28 mouse cellular contexts compared by ENCODE assay signal in genomic region chr2:131905776-131906175, GRCm38 (mm10). TPM values are rescaled to one million over a fixed set of nuclear protein-coding genes. Genes with fewer than 3 reads are reported as not detected.
A peak's percentile ranks its signal among the peaks of the same experiment; 100 is the strongest.
DNase-seq lines count a peak whose midpoint lies in the region; ATAC-seq lines count a peak whose summit lies in the region.
"Had no signal": no experiment of that assay in that cellular context is flagged by ENCODE, and none has a peak within 500 bp of the region (broad histone marks: within the 10 kb centered on the region; RNA-seq: fewer than 3 reads in every experiment).

No protein-coding gene starts in this region.

- peaks cover 61% of the 10 kb centered on the region for H3K4me1 ChIP-seq in liver, embryonic 13.5 days (replicated peaks)
- H3K4me1 ChIP-seq in liver, embryonic 11.5 days (replicated peaks; ENCODE audit: control insufficient read depth, insufficient read depth, low read length): peaks cover 13% of the 10 kb centered on the region
- H3K4me1 ChIP-seq in liver, embryonic 16.5 days (ENCODE audit: control insufficient read depth, low read depth, low read length): peaks cover 37% of the 10 kb centered on the region
- H3K4me1 ChIP-seq: stomach, embryonic 15.5 days had no signal

- peak overlapping the region; percentile 55 for H3K4me2 ChIP-seq in liver, embryonic 13.5 days
- H3K4me2 ChIP-seq in liver, embryonic 11.5 days: no peak overlapping the region
- H3K4me2 ChIP-seq in liver, embryonic 16.5 days (ENCODE audit: low read depth, low read length): peak overlapping the region; percentile 50; the same call in 1 of the 2 replicates
- H3K4me2 ChIP-seq: embryonic facial prominence, embryonic 13.5 days; forebrain, embryonic 13.5 days; hindbrain, embryonic 13.5 days; midbrain, embryonic 13.5 days; stomach, embryonic 15.5 days had no signal

- H3K9ac ChIP-seq in liver, embryonic 13.5 days: peak overlapping the region; percentile 44
- H3K9ac ChIP-seq in liver, embryonic 11.5 days (ENCODE audit: low read depth, low read length): no peak overlapping the region
- H3K9ac ChIP-seq in liver, embryonic 16.5 days (ENCODE audit: low read depth, low read length): no peak overlapping the region; the same call in 1 of the 2 replicates
- H3K9ac ChIP-seq: embryonic facial prominence, embryonic 13.5 days; forebrain, embryonic 13.5 days; hindbrain, embryonic 13.5 days; midbrain, embryonic 13.5 days; stomach, embryonic 15.5 days had no signal

- H3K27me3 ChIP-seq in liver, embryonic 13.5 days: no peaks in the 10 kb centered on the region
- no peaks in the 10 kb centered on the region for H3K27me3 ChIP-seq in liver, embryonic 11.5 days (replicated peaks; ENCODE audit: control insufficient read depth, insufficient read depth, low read length)
- H3K27me3 ChIP-seq in liver, embryonic 16.5 days (ENCODE audit: control insufficient read depth, insufficient read depth, low read depth, low read length): no peaks in the 10 kb centered on the region
- H3K27me3 ChIP-seq: embryonic facial prominence, embryonic 13.5 days; forebrain, embryonic 13.5 days; hindbrain, embryonic 13.5 days; megakaryocyte, embryonic 14.5 days; midbrain, embryonic 13.5 days; stomach, embryonic 15.5 days had no signal

- ATAC-seq in liver, embryonic 13.5 days (ENCODE audit: low read depth): no peak
- no peak for ATAC-seq in liver, embryonic 11.5 days (replicated peaks; ENCODE audit: low FRiP score)
- no peak for ATAC-seq in liver, embryonic 16.5 days (ENCODE audit: low read depth)
- ATAC-seq: activated CD4-positive, CD25-positive, alpha-beta regulatory T cell, adult 4 months; forebrain, embryonic 13.5 days; midbrain, embryonic 13.5 days had no signal

- 38% methylated on average over 6 of the region's 6 CpGs for WGBS in liver, embryonic 13.5 days (ENCODE audit: insufficient replicate concordance)
- 57% methylated on average over 6 of the region's 6 CpGs for WGBS in liver, embryonic 11.5 days
- 35% methylated on average over 6 of the region's 6 CpGs for WGBS in liver, embryonic 16.5 days (ENCODE audit: insufficient replicate concordance)

- H3K36me3 ChIP-seq in liver, embryonic 13.5 days: no peaks in the 10 kb centered on the region
- H3K36me3 ChIP-seq in liver, embryonic 11.5 days (ENCODE audit: control insufficient read depth, insufficient read depth, low read length): no peaks in the 10 kb centered on the region
- H3K36me3 ChIP-seq in liver, embryonic 16.5 days (ENCODE audit: control insufficient read depth, insufficient read depth): no peaks in the 10 kb centered on the region
- H3K36me3 ChIP-seq: embryonic facial prominence, embryonic 13.5 days; hindbrain, embryonic 13.5 days; limb, embryonic 10.5 days; midbrain, embryonic 13.5 days; stomach, embryonic 15.5 days had no signal

- peak overlapping the region; percentile 89 for H3K27ac ChIP-seq in liver, embryonic 13.5 days
- no peak overlapping the region for H3K27ac ChIP-seq in liver, embryonic 11.5 days (ENCODE audit: low read depth, low read length)
- peak overlapping the region; percentile 90 for H3K27ac ChIP-seq in liver, embryonic 16.5 days (ENCODE audit: low read length)
- H3K27ac ChIP-seq: embryonic facial prominence, embryonic 13.5 days; forebrain, embryonic 13.5 days; hindbrain, embryonic 13.5 days; limb, embryonic 10.5 days; midbrain, embryonic 13.5 days; stomach, embryonic 15.5 days had no signal

- no peaks in the 10 kb centered on the region for H3K9me3 ChIP-seq in liver, embryonic 13.5 days (replicated peaks)
- no peaks in the 10 kb centered on the region for H3K9me3 ChIP-seq in liver, embryonic 11.5 days (ENCODE audit: control insufficient read depth, low read length)
- H3K9me3 ChIP-seq in liver, embryonic 16.5 days (replicated peaks; ENCODE audit: control insufficient read depth, low read length): no peaks in the 10 kb centered on the region
- H3K9me3 ChIP-seq: embryonic facial prominence, embryonic 13.5 days; forebrain, embryonic 13.5 days; hindbrain, embryonic 13.5 days; limb, embryonic 10.5 days; megakaryocyte, embryonic 14.5 days; midbrain, embryonic 13.5 days; stomach, embryonic 15.5 days had no signal

- H3K4me3 ChIP-seq in liver, embryonic 13.5 days (replicated peaks): no peak overlapping the region
- no peak overlapping the region for H3K4me3 ChIP-seq in liver, embryonic 11.5 days (ENCODE audit: low read depth, low read length)
- H3K4me3 ChIP-seq in liver, embryonic 16.5 days (ENCODE audit: low read depth, low read length): no peak overlapping the region
- H3K4me3 ChIP-seq: embryonic facial prominence, embryonic 13.5 days; forebrain, embryonic 13.5 days; hindbrain, embryonic 13.5 days; limb, embryonic 10.5 days; megakaryocyte, embryonic 14.5 days; midbrain, embryonic 13.5 days; stomach, embryonic 15.5 days had no signal

- no peak for DNase-seq in liver, embryonic 13.5 days
- DNase-seq in liver, embryonic 11.5 days (ENCODE audit: low spot score): no peak
- DNase-seq in lung, postnatal 14 days: peak; percentile 20
- no peak for DNase-seq in kidney, adult 11 months
- DNase-seq in cerebellum, adult 8-10 months: no peak
- DNase-seq in thymus, postnatal 36 days: no peak
- no peak for DNase-seq in cerebellum, postnatal 14 days
- DNase-seq: adrenal gland, postnatal 14 days; B cell, adult 2 months; cerebellum, postnatal 10 days; embryo, embryonic 11 days; heart, postnatal 36 days; kidney, adult 18-20 months; thymus, postnatal 25 days had no signal

RNA-seq across cellular contexts. Expression of gene Prnp, which starts 4.0 kb away (rescaled TPM):
- 30.3 and 32.3 TPM in 2 replicates for polyA plus RNA-seq in liver, embryonic 13.5 days (2015; fragmentation: Nextera tagmentation; extraction: Ambion mirVana)
- 32.6 and 33.3 TPM in 2 replicates for polyA plus RNA-seq in liver, embryonic 11.5 days (2014; fragmentation: Nextera tagmentation; extraction: Ambion mirVana)
- polyA plus RNA-seq in liver, embryonic 16.5 days (2015; fragmentation: Nextera tagmentation; extraction: Ambion mirVana): 27.7 and 29.3 TPM in 2 replicates

RNA-seq across cellular contexts. Expression of gene Prn, which starts 4.0 kb away (rescaled TPM):
- polyA plus RNA-seq in liver, embryonic 13.5 days (2015; fragmentation: Nextera tagmentation; extraction: Ambion mirVana): 0.28 TPM in 1 of 2 replicates, not detected in the other
- polyA plus RNA-seq in liver, embryonic 11.5 days (2014; fragmentation: Nextera tagmentation; extraction: Ambion mirVana): 0.25 TPM in 1 of 2 replicates, not detected in the other
- not detected in 2 replicates for polyA plus RNA-seq in liver, embryonic 16.5 days (2015; fragmentation: Nextera tagmentation; extraction: Ambion mirVana)
- polyA plus RNA-seq: activated CD4-positive, CD25-positive, alpha-beta regulatory T cell, adult 4 months; brain, embryonic 14.5 days; forebrain, embryonic 13.5 days; frontal cortex, adult 2 months; heart, embryonic 14.5 days; hindbrain, embryonic 13.5 days; limb, embryonic 10.5 days; liver, adult 2 months; midbrain, embryonic 13.5 days; stomach, embryonic 15.5 days had no signal

RNA-seq across cellular contexts. Expression of gene Prnd, which starts 44.9 kb away (rescaled TPM):
- 0.34 and 0.45 TPM in 2 replicates for polyA plus RNA-seq in liver, embryonic 13.5 days (2015; fragmentation: Nextera tagmentation; extraction: Ambion mirVana)
- 1.6 and 2.5 TPM in 2 replicates for polyA plus RNA-seq in liver, embryonic 11.5 days (2014; fragmentation: Nextera tagmentation; extraction: Ambion mirVana)
- 0.25 and 0.54 TPM in 2 replicates for polyA plus RNA-seq in liver, embryonic 16.5 days (2015; fragmentation: Nextera tagmentation; extraction: Ambion mirVana)
- polyA plus RNA-seq: liver, adult 2 months had no signal

RNA-seq across cellular contexts. Expression of gene Erv3, which starts 46.2 kb away (rescaled TPM):
- polyA plus RNA-seq in liver, embryonic 13.5 days (2015; fragmentation: Nextera tagmentation; extraction: Ambion mirVana): not detected in 2 replicates
- not detected in 2 replicates for polyA plus RNA-seq in liver, embryonic 11.5 days (2014; fragmentation: Nextera tagmentation; extraction: Ambion mirVana)
- not detected in 2 replicates for polyA plus RNA-seq in liver, embryonic 16.5 days (2015; fragmentation: Nextera tagmentation; extraction: Ambion mirVana)
- polyA plus RNA-seq: activated CD4-positive, CD25-positive, alpha-beta regulatory T cell, adult 4 months; embryonic facial prominence, embryonic 13.5 days; forebrain, embryonic 13.5 days; heart, embryonic 14.5 days; hindbrain, embryonic 13.5 days; kidney, embryonic 16.5 days; limb, embryonic 10.5 days; liver, adult 2 months; midbrain, embryonic 13.5 days; stomach, embryonic 15.5 days had no signal
